Mouse (Mus musculus) ES-Bruce4 (cell line): ENCODE measurements around the gene Mest. TPM values are rescaled to one million over a fixed set of nuclear protein-coding genes. Genes with fewer than 3 reads are reported as not detected.

Experiments
- H3K27ac ChIP-seq: 2 replicates; pipeline ENCODE4 v1.5.1; 2012; ENCODE audit warnings: low read length, inconsistent platforms; ENCODE audit not compliant: insufficient read depth
- H3K27me3 ChIP-seq: 2 replicates; pipeline ENCODE4 v1.6.1; 2012; ENCODE audit warnings: mild to moderate bottlenecking, low read length, inconsistent platforms; ENCODE audit not compliant: control insufficient read depth, poor library complexity, insufficient read depth, severe bottlenecking
- H3K36me3 ChIP-seq: 2 replicates; pipeline ENCODE4 v1.6.1; 2012; ENCODE audit warnings: inconsistent platforms, mild to moderate bottlenecking, low read length, moderate library complexity; ENCODE audit not compliant: control insufficient read depth, poor library complexity, insufficient read depth, severe bottlenecking
- H3K4me1 ChIP-seq: one replicate; pipeline ENCODE4 v1.8.1; 2011; ENCODE audit warnings: low read length; ENCODE audit not compliant: control insufficient read depth, insufficient read depth
- H3K4me3 ChIP-seq: 2 replicates; pipeline ENCODE4 v1.5.1; 2011; ENCODE audit warnings: low read depth, mild to moderate bottlenecking, low read length
- H3K9ac ChIP-seq: 2 replicates; pipeline ENCODE4 v1.6.1; 2012; ENCODE audit warnings: low read depth, mild to moderate bottlenecking, inconsistent platforms; ENCODE audit not compliant: poor library complexity, severe bottlenecking
- H3K9me3 ChIP-seq: replicated peaks from 2 replicates; pipeline ENCODE4 v1.6.1; 2012; ENCODE audit warnings: mild to moderate bottlenecking, low read length, inconsistent platforms; ENCODE audit not compliant: control insufficient read depth, poor library complexity, insufficient read depth, severe bottlenecking
- CTCF ChIP-seq: IDR thresholded peaks from one replicate; pipeline ENCODE4 v1.8.1; 2011; ENCODE audit warnings: low read depth, low read length
- EP300 ChIP-seq: IDR thresholded peaks from 2 replicates; pipeline ENCODE4 v1.6.1; 2011; ENCODE audit warnings: low read depth, low read length; ENCODE audit not compliant: insufficient read depth
- POLR2A ChIP-seq: IDR thresholded peaks from one replicate; pipeline ENCODE4 v1.8.1; 2011; ENCODE audit warnings: low read length; ENCODE audit not compliant: insufficient read depth
- polyA plus RNA-seq: library from polyadenylated mRNA; stranded (reverse); fragments of >200 nt; gene quantifications from 2 replicates; pipeline ENCODE4 v1.2.4, GENCODE M21; 2011; ENCODE audit warnings: low read depth; ENCODE audit not compliant: missing spikeins, insufficient read depth, insufficient read length

Mest gene
- polyA plus RNA-seq, 1 experiment: 50.5 TPM

DNA sequence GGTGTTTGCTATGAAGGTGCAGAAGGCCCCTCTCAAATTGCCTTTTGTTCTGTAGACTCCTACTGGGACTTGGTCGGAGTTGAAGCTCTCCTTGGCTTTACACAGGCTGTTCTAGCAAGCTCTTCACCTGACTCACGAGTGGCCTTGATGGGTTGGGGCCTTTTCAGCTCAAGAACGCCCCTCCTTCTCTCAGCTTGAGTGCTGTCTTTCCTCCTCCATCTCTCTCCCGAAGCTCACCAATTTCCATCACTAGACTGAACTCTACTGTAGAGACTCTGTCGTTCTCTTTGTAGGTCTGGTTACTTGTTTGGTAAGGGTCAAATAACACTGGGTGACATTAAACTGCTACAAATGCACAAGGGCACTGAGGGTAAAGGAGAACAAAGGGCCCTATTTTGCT lies 30.5 kb upstream of the Mest start:
- H3K27me3 ChIP-seq: no peaks in the 10 kb centered on the region
- no peaks in the 10 kb centered on the region for H3K9me3 ChIP-seq
- peak overlapping the region; percentile 86 for H3K4me3 ChIP-seq
- no peaks in the 10 kb centered on the region for H3K36me3 ChIP-seq
- no peak for TF ChIP-seq POLR2A
- TF ChIP-seq EP300: no peak
- TF ChIP-seq CTCF: no peak
- H3K4me1 ChIP-seq: no peaks in the 10 kb centered on the region
- peak overlapping the region; percentile 54 for H3K9ac ChIP-seq
- H3K27ac ChIP-seq: no peak overlapping the region

GRCm38 (mm10) chr6:30693350-30693991 lies 29.9 kb upstream of the Mest start, which contains the start of gene Cep41:
TSS of gene Cep41 (minus strand) at chr6:30693749.
- H3K27ac ChIP-seq: no peak within 1 kb of the TSS; the same call in 1 of the 2 replicates
- TF ChIP-seq EP300: 0 out of 2 replicates have a peak, but pooled peaks have one; percentile 9
- TF ChIP-seq POLR2A: no peak
- H3K4me3 ChIP-seq: peak within 1 kb of the TSS; percentile 86
- no peaks in the 10 kb centered on the region for H3K4me1 ChIP-seq
- no peaks in the 10 kb centered on the region for H3K27me3 ChIP-seq
- no peaks in the 10 kb centered on the region for H3K9me3 ChIP-seq
- H3K36me3 ChIP-seq: no peaks in the 10 kb centered on the region
- H3K9ac ChIP-seq: peak within 1 kb of the TSS; percentile 54

DNA sequence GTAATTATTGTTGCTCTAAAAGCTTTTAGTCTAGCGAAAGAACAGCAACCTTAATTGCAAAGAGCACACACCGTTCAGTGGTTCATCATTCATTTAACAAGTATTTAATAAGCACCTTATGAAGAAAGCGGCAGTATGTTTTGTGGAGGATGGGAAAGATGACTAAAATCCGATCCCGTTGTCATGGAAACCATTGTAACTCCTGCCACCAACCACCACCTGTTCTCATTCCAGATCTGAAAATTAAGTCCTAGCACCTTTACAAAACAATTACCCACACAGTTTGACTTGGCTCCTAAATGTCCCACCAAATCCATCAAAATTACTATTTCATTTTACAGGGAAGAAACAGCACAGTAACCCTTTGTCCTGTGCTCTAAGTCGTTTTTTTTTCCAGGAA lies 29.1 kb upstream of the Mest start:
- H3K36me3 ChIP-seq: no peaks in the 10 kb centered on the region
- TF ChIP-seq EP300 (no peak), POLR2A (no peak), CTCF (no peak)
- no peak overlapping the region for H3K4me3 ChIP-seq
- H3K9ac ChIP-seq: no peak overlapping the region
- no peaks in the 10 kb centered on the region for H3K9me3 ChIP-seq
- H3K27me3 ChIP-seq: no peaks in the 10 kb centered on the region
- no peak overlapping the region for H3K27ac ChIP-seq
- H3K4me1 ChIP-seq: no peaks in the 10 kb centered on the region

GRCm38 (mm10) chr6:30695124-30695523 lies 28.2 kb upstream of the Mest start:
- Histone ChIP-seq H3K27ac (no peak overlapping the region), H3K4me3 (no peak overlapping the region), H3K9ac (no peak overlapping the region), H3K27me3 (no peaks in the 10 kb centered on the region), H3K4me1 (no peaks in the 10 kb centered on the region), H3K9me3 (no peaks in the 10 kb centered on the region), H3K36me3 (no peaks in the 10 kb centered on the region)
- TF ChIP-seq POLR2A: no peak
- TF ChIP-seq CTCF: no peak
- no peak for TF ChIP-seq EP300

- no peaks in the 10 kb centered on the region for H3K27me3 ChIP-seq
- H3K27ac ChIP-seq: no peak overlapping the region
- no peak overlapping the region for H3K4me3 ChIP-seq
- H3K9ac ChIP-seq: no peak overlapping the region
- no peaks in the 10 kb centered on the region for H3K36me3 ChIP-seq
- TF ChIP-seq CTCF (no peak), POLR2A (no peak), EP300 (no peak)
- H3K4me1 ChIP-seq: no peaks in the 10 kb centered on the region
- no peaks in the 10 kb centered on the region for H3K9me3 ChIP-seq
Measured at GRCm38 (mm10) chr6:30697464-30697863, 25.9 kb upstream of the Mest start.

GRCm38 (mm10) chr6:30698036-30698435 lies 25.3 kb upstream of the Mest start:
- no peak overlapping the region for H3K27ac ChIP-seq
- TF ChIP-seq EP300 (no peak), POLR2A (no peak), CTCF (no peak)
- no peaks in the 10 kb centered on the region for H3K9me3 ChIP-seq
- no peak overlapping the region for H3K9ac ChIP-seq
- no peak overlapping the region for H3K4me3 ChIP-seq
- H3K27me3 ChIP-seq: no peaks in the 10 kb centered on the region
- no peaks in the 10 kb centered on the region for H3K36me3 ChIP-seq
- H3K4me1 ChIP-seq: no peaks in the 10 kb centered on the region
